Mouse (Mus musculus): Measurements from ENCODE around the gene Pofut2.

DNA sequence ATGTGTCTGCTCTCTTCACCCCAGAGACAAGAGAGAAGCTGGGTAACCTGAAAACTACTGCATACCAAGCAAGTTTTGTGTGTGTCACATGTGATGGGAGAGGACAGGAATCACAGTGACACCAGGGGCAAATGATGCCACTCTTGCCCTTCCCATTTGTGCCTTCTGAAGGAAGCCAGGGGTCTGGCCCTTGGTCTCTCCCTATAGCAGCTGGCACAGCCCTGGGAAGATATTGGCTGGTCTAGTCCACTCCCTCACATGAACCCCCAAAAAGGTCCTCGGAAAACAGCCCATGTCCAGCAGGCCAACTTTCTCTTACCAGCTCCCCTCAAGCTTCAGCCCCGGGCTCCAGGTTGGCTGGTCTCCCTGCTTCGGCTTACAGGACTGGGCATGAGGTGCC is 45.3 kb downstream of the Pofut2 start:
- TF ChIP-seq CTCF (IDR thresholded peaks at IDR 0.05) (no peak), EP300 (IDR thresholded peaks at IDR 0.05) (no peak)
